Mouse (Mus musculus) spleen, adult 2 months (tissue): ENCODE measurements around the gene Rbm28.

ENCODE experiments used
- CTCF ChIP-seq: fragments of 200-500 bp; IDR thresholded peaks from 2 replicates; pipeline ENCODE4 v1.5.1; 2011; ENCODE audit warnings: mild to moderate bottlenecking, inconsistent platforms; ENCODE audit not compliant: insufficient read depth, insufficient read length, insufficient replicate concordance; ENCODE audit errors: extremely low read depth
- POLR2A ChIP-seq: fragments of 200-500 bp; IDR thresholded peaks from 2 replicates; pipeline ENCODE4 v1.6.1; 2011; ENCODE audit warnings: low read depth, low read length, inconsistent platforms

DNA sequence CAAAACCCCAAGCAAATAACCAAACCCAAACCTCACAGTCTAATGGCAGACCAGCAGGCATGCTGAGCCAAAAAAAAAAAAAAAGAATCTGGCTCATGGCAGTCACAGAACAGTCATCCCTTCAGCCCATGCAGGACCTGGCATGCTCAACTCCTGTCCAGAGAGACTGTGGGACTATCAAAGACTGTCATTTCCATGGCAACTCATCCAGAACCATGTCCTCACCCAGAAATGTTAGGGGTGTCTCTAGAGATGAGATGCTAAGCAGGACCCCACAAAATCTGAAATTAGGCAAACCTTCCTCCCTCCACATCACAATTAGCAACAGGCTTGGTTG is 90.7 kb downstream of the Rbm28 start:
- TF ChIP-seq CTCF (no peak), POLR2A (no peak)
